Mouse (Mus musculus): ENCODE measurements around the gene Git2.

GRCm38 (mm10) chr5:114731969-114732368 is 43.3 kb downstream of the Git2 start:
- TF ChIP-seq NRF1 (IDR thresholded peaks at IDR 0.05; ENCODE audit: insufficient read depth, low read depth, low read length, poor library complexity, severe bottlenecking) = no peak
- no peak for TF ChIP-seq EP300 (IDR thresholded peaks at IDR 0.05; ENCODE audit: low read depth in 1 of 2, low read length in 2 of 2)
- TF ChIP-seq HCFC1 (IDR thresholded peaks at IDR 0.05; ENCODE audit: low read depth, low read length) = no peak
- no peak for TF ChIP-seq NELFE (IDR thresholded peaks at IDR 0.05; ENCODE audit: low read depth, low read length)
